Mouse (Mus musculus) retina, adult 2 months (tissue): Measurements from ENCODE around the gene Iqsec1.
A peak's percentile ranks its signal among the peaks of the same experiment; 100 is the strongest.

Experiments used
- DNase-seq: peaks from one replicate; pipeline ENCODE4 v3.0.0-alpha.2; 2012; ENCODE audit warnings: low read depth, low spot score

Iqsec1 gene

DNA sequence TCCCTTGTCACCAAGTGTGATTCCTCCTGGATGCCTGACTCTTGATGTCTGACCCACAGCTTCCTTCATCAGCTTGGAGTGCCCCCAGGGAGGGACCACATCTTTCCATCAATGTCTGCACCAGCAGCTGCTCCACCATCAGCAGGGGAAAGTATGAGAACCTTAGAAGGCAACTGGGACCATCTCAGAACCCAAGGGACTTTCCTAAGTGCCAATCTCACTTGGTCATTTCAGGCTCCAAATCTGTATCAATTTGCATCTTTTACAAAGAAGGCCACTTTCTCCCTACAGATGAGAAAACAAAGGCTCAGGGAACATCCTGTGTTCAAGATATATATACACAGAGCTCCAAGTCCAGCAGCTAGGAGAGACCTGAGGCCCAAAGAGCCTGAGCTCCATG is 205.3 kb downstream of the Iqsec1 start:
- DNase-seq, result no peak

DNA sequence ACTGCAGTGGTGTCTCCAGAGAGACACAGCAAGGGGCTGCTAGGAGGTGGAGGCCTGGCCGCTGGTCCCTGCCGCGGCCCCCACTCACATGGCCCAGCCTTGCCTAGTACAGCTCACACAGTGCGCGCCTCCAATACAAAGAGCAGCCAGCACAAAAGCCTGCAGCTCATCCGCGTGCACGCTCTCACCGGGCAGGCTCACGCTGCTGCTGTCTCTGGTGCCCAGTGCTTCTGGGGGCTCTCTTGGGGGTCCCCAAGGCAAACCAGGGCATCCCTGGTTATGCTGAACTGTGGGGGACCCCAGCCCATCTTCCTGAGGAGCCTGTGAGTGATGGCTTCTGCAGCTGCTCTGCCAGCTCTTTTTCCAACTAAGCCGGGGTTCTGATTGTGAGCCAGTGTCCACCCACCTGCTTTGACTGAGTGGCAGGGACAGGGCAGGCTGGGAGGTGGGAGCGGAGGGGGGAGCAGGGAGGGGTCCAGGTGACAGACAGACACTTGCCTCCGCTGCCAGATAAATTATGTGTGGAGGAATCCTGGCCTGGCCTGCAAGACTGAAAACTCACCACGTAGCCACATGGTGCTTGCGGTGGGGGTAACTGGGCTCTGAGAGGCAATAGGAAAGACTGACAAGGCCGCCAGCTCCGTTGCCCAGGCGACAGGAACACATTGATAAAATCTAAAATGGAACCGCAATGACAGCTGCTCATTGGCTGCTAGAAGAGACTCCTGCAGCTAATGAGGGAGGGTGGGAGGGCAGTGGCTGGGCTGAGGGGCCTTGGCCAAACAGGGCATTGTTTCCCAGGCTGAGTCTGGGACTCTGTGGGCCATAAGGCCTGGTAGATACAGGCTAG is 206.3 kb downstream of the Iqsec1 start:
- peak; percentile 13 for DNase-seq

DNA sequence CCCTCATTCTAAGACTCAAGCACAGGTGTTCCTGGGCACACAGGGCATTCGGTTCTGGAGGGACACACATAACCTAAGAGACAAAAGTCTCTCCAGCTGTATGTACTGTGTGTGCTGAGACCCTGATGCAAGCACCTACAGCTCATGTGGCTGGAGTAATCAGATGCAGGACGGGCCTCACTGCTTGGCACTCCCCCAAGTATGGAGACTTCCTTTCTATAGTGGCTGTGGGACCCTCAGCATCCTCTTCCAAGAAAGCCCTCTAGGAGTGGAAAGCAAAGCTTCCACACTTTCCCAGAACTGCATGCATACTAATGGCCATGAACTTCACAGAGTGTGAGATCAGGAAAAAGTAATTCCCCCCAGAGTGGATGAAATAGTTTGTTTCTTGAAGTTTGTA is 208.0 kb downstream of the Iqsec1 start:
- no peak for DNase-seq

DNA sequence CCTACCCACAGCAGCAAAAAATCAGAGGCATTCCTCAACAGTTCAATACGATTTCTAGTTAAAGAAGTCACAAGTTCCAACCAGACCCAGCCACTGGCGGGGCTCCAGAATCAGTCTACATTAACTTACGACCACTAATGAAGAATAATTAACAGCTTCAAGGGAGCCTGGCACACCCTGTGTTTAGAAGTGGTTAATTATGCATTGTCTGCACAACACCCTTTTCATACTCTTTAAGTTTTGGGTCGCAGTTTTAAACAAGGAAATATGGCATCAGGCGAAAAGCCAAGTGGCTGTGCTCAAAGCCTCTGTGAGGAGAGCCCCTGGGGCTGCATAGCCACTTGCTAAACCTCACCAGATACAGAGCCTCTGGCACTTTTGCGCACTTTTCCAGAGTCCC is 209.6 kb downstream of the Iqsec1 start:
- DNase-seq, result no peak

DNA sequence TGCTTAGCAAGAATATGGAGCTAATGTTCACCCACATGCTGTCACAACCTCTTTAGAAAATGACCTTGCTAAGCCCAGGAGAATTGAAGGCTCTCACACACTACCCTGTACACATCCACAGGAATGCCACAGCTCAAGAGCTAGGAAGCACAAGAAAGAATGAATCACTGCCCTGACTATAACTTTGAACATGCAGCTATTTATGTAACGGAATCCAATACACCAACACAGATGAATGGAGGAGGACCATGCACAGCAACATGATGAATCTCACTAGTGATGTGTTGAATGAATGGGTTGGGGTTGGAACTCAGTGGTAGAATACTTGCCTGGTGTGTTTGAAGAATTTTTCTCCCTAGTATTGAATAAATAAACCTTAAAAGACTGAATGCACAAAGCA is 211.2 kb downstream of the Iqsec1 start:
- no peak for DNase-seq

DNA sequence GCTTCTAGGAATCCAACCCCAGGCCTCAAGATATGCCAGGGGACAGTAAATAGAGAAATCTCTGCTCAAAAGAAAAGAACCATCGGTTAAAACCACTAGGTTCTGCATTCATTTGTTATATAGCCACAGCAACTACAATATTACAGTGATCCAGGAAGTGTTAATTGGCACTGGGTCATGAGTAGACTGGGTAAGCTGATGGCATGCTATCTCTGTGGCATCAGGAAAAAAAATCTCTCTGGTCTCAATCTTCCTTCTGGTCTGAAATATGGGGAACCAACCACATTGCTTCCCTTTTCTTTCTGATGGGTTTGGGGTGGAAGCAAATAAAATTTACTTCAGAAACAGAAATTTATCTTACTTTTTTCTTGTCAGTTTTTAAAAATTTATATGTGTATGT is 212.9 kb downstream of the Iqsec1 start:
- DNase-seq, result no peak

DNA sequence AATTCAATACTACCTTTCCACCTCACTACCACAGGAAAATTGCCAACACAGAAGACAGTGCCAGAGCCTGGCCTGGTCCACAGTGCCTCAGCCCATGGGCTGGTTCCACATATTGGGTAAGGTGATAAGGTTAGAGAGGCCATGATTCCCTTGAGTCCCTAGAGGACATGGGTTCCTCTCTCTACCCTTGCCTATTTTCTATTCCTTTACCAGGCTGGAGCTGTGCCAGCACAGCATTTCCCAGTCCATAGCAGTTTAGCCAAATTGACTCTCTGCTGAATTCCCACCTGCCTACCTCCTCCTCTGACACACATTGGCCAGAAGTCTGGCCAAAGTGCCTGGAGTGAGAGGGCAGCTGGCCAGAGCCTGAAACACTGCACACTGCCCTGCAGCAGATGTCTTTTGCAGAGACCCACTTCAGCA is 214.7 kb downstream of the Iqsec1 start:
- no peak for DNase-seq

DNA sequence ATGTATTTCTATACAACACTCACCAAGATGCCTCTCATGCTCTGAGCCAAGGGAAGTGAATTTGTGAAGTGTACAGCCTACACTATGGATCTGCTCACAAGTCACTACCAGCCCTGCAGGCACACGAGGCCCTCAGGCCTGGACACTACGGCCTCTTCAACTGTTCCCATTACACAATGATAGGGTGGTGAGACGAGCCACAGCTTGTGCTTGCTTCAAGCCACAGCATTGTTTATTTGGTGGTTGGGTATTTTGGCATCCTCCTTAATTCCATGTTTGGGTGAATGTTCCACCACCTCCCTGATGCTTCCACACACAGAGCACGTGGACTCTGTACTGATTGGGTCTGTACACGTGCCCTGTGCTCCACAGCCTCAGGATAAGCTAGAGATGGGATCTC is 216.4 kb downstream of the Iqsec1 start:
- no peak for DNase-seq

DNA sequence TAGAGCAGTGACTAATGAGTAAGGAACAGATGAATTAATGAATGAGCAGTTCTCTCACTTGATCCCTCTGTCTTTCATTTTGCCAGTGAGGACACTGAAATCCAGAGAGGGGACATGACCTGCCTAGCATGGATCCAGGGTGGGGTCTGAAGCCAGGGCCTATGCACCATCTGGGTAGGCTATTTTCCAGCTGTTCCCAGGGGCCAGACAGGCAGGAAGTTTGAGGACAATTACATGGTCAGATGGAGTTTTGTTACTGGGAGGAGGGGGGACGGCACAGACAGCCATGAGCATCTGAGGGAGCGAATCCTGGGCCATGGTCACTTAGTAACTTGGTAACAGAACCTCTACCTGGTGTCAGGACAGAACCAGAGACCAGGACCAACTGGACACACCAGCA is 220.0 kb downstream of the Iqsec1 start:
- DNase-seq, result no peak

DNA sequence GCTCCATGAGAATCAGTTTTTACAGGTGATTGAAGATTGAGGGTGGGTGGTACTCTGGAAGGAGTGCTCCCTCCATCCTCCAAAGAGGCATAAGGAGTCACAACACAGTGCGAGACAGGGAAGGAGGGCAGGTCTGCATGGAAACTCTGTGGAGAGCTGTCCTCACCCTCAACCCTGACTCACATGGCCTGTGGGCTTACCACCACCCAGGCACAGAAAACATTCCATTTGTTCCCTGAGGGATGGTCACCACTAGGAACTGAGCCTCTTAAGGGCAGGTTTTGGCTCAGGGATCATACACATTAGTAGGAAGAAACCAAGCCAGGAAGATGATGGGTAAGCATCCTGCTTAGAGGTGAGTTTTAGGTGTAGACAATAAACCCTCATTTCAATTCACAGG is 220.6 kb downstream of the Iqsec1 start:
- no peak for DNase-seq

DNA sequence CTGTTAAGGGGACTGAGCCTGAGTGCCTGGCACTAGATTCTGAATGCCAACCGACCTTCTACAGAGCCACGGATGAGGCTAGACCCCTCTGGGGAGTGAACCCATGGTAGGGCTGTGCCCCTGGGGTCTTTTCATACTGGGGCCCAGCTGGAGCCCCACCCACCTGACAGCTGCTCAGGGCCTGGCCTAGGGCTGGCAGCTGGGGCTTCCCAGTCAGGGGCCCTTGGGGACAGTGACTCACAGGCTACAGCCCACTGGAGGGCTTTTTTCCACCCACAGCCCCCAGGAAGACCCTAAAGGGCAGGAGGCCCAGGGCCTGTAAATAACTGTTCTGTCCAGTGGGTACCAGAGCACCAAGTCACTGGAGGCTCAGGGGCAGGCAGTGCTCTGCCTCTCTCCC is 223.7 kb downstream of the Iqsec1 start:
- DNase-seq, result no peak

DNA sequence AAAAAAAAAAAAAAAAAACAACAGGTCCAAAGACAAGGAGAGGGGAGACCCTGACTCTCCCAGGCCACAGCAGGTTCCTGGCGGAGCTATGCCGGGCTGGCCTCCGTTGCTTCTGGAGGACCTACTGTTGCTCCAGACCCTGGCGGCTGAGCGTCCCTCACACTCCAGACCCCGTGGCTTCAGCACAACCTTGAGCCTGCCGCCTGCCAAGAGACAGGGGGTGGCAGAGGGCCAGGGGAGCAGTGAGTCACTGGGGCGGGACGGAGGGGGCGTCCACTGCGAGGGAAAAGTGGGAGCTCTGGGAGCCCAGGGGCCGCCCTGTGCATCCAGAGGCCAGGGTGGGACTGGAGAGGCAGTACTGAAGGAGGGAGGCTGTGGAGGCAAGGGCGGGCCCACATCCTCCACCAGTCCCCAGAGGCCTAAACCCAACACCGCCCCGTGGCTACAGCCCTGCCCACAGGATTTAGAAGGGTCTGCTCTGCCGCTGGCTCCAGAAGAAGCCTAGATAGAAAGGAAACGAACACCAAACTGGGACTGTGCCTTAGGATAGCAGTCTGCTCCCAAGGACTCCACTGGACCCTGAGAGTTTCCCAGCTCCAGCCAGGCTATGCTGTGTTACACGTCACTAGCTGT is 224.4 kb downstream of the Iqsec1 start:
- DNase-seq, result no peak

DNA sequence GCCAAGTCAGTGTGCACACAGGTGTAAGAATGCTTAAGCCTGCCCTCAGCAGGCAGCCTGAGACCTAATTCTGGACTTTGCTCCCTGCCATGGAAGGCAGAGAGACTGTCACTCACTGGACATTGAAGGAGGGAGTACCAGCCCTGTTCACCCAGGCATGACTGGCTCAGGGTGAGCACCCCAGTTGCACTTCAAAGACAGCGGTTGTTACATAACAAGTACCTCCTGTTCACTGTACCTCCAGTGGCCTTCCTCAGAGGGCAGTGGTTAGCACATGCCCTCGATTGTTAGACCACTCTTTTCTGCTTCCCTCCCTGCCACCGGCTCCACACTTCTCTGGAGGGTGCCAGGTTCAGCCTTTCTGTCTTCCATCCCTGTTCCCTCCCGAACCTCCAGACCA is 225.2 kb downstream of the Iqsec1 start:
- DNase-seq, result no peak

DNA sequence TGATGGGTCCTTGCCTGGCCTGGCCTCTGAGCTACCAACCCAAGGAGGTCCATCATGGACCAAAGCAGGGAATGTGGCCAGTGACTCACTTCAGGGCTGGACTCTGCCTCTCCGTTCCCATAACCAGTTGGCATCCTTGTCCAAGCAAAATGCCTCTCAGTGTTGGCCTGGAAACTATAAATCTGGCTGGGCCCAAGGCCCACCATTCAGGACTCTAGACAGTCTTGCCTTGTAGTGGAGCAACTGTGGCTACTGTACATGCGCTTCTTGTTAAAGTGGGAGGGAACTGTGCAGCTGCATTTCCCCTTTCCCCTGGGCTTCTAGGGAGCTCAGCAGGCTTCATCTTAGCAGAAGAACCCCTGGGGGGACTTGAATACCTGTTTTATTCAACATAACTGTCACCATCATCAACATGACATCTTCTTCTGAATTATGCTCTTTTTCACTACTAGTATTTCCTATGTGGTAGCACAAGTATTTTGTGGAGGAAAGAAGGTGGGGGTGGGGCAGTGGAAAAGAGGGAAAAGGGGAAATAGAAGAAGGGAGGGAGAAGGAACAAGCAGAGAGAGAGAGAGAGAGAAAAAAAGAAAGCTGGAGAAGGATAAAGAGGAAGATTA is 226.3 kb downstream of the Iqsec1 start:
- no peak for DNase-seq

DNA sequence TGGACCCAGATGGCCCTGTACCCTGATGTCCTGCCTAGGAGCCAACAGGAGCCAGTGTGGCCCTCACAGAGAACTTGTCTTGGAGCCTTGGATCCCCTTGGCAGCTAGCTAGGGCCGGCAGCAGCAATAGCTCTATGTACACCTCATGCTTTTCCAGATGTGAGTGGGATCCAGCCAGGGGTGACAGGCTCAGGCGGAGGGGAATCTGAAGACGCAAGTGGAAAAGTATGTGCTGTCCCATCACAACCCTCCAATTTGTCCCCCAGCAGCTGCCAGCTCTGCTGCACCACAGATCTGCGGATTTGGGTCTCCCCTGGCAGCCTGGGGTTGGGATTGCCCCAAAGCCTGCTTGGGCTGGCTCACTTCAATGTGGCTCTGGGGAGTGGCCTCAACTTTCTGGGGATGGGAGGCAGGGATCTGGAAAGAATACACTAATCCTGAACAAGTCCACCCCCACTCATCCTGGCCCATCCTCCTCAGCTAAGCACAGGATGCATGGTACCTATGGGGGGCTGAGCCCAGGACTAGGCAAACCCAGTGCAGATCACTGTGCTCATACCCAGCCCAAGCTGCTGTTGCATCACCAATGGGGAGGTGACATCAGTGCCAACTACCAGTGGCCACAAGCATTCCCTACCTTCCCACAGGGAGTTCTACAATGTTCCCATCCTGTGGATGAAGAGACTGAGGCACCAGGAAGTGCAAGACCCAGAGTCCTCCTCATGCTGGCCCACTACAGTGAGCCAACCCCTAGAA is 227.0 kb downstream of the Iqsec1 start:
- no peak for DNase-seq

DNA sequence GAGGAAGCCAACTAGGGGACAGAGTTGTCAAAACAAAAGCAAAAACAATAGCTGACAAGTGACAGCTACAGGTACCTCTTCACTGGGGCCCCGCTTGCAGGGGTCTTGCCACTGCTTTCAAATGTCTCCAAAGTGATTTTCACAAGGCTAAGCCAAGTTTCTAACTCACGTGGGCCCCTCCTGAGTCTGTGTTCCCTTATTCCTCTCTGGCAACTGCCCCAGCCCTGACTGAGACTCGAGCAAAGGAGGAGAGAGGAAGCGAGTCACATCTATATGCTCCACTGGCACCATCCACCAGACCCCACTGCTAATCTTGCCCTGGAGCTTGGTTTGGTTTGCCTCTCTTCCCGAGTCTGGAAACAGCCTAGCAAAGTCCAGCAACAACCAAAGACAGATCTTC is 227.6 kb downstream of the Iqsec1 start:
- no peak for DNase-seq

DNA sequence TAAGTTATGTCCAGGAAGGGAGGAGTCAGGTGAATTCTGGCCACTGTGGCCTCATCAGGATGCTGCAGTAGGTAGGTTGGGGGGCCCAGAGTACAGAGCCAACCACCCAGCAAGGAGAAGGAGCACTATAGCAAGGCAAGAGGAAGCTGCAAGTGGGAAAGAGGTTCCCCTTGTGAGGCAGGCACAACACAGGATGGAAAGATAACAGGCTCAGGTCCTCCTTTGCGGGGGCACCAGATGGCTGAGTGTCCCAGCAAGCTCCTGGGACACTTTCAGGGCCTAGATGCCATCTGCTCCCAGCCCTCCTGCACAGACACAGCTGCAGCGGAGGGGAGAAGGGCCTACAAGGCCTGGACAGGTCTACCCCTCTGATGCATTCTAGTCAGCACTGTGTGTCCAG is 228.7 kb downstream of the Iqsec1 start:
- DNase-seq, result no peak

DNA sequence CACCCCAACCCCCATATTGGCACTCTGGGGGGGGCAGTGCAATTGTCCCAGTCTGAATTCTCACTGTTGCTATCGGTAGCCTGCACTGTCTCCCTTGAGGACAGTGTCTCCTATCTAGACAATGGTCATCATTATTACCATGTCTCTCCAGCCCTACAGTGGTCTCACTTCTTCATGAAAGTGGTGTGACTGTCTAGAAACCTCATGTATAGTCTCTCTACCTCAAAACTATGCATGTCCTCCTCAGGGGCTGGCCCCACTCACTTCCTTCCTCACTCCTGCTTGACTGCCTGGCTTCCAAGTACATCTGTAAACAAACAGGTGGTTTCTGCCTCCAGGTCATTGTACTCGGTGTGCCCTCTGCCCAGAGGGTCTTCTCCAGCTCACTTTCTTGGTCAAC is 230.3 kb downstream of the Iqsec1 start:
- DNase-seq, result no peak

DNA sequence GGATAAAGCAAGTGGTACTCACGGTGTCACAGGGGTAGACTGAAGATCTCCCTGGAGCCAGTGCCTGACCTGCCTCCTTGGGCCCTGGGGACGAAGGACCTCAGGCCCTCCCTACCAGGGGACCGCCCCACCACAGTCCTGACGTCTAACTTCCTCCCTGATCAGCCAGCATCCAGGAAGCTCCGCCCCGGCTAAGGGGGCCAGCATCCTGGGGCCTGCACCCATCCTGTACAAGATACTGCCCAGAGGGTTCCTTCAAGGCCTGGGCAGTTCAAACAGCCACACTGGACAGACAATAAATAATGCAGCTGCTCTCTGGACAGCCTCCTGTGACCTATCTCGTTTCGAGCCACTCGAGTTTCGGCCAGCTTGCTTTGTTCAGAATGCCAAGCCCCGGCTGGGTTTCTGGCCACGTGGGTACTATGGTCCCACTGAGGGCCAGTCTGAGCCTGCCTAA is 231.0 kb downstream of the Iqsec1 start:
- DNase-seq, result no peak

DNA sequence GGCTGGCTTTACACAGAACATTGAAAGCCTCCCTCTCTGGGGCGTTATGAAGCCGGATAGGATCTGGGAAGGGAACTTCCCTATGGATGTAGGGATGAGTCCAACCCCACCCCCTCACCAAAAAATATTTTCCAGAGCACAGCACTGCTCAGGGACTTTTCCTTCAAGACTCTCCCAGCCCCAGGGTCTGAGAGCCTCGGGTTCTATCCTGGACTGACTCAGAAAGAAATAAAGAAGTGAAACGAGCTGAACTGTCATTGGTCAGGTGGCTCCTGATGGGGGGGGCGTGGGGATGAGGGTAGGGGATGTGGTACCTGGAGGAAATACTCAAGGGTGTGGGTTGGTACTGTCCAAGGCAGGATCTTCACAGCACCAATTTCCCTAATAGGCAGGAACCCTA is 231.9 kb downstream of the Iqsec1 start:
- no peak for DNase-seq

DNA sequence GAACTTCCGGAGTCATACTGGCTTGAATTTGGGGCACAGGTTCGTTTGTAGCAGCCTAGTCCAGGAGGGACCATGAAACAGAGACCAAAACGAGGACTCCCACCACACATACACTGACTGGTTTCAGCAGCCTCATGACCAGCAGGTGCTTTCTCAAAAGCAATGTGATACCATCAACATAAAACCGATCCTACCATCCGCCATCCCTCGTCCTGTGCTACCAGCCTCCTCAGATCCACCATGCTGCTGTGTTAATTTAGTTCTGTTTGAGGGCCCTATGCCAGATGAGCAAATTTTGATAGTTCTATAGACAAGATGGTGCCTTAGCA is 232.9 kb downstream of the Iqsec1 start:
- no peak for DNase-seq

DNA sequence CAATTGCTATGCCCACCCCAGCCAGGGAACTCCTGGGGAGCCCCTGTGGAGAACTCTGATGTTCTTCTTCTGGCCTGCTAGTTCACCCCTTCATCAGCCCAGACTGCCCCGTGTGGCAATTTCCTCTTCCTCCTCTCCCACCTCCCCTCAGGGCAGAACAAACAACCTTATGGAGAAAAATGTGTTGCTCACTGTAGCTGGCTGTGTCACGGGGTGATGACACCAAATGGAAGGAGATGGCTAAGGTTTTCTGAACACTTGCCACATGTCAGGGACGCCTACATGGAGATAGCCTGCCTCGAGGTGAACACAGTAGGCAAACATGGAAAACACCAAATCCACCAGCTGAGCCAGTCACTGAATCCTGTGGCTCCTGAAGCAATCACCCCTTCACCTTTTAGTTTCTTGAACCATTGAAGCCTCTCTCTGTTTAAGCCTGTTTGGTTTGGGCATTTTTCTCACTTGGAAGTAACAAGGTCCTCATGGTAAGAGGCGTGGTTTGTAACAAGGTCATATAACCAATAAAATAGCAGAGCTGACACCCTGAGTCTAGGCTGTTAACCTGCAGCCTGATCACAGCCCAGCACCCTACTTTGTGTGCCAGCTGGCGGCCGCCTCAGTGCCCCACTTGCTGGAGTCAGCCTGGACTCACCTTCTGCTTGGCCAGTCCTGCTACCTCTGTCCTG is 233.4 kb downstream of the Iqsec1 start:
- no peak for DNase-seq
